Mouse (Mus musculus) lung, postnatal 0 days (tissue): Measurements from ENCODE around the gene Cog2.

Experiments
- CTCF ChIP-seq: IDR thresholded peaks from 2 replicates; pipeline ENCODE4 v1.5.1; 2016; ENCODE audit warnings: antibody characterized with exemption, mild to moderate bottlenecking
- EP300 ChIP-seq: IDR thresholded peaks from 2 replicates; pipeline ENCODE4 v1.6.1; 2016; ENCODE audit warnings: antibody characterized with exemption, mild to moderate bottlenecking, control low read depth

DNA sequence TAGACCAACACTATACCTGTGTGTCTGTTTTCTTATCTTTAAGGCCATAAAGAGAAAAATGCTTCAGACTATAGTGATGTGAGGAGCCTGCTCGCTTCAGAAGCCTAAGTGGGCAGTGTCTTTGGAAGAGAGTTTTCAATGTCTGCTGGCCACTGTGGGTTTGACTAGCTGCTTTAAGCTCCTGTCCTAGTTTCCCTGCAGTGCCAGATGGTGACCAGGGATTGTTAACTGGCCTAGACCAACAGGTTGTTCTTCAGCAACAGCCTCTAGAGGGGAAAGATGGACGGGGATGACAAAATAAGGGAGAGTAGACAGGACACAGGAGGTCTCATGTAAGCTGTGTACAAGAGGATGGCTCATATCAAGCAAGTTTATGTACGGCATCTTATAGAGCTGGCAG, 41.3 kb upstream of the Cog2 start:
- TF ChIP-seq CTCF (no peak), EP300 (no peak)
